Mouse (Mus musculus) gastrocnemius, postnatal 10 days (tissue): Measurements from ENCODE around the gene Ttll5. TPM values are rescaled to one million over a fixed set of nuclear protein-coding genes. Genes with fewer than 3 reads are reported as not detected.
A peak's percentile ranks its signal among the peaks of the same experiment; 100 is the strongest.

Experiments used
- DNase-seq: peaks from one replicate; pipeline ENCODE4 v3.0.0; 2021; ENCODE audit warnings: mixed read lengths
- total RNA-seq, 2 experiments: library from RNA; stranded (reverse); gene quantifications; 2 replicates each; pipeline ENCODE4 v1.2.3; 2021

Ttll5 gene
- total RNA-seq, 2 experiments from 2014 or later = 9.9 to 12.7 TPM

DNA sequence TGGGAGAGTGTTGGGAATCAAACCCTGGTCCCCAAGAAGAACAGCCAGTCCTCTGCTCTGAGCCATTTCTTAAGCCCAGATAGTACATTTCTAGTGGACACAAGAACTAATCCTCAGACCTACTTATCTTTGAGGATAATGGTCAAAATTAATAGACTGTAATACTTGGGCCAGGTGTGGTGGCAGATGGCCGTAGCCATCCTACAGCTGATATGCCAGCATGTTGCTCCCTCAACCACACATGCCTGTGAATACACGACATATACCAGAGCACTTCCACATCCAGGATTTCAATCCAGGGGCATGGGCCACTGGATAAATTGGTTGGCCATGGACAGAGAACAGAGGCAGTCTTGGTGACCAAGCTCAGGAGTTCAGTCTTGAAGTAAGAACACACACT lies 230.8 kb downstream of the Ttll5 start:
- no peak for DNase-seq

GRCm38 (mm10) chr12:86056976-86057375 lies 232.5 kb downstream of the Ttll5 start:
- DNase-seq = no peak

DNA sequence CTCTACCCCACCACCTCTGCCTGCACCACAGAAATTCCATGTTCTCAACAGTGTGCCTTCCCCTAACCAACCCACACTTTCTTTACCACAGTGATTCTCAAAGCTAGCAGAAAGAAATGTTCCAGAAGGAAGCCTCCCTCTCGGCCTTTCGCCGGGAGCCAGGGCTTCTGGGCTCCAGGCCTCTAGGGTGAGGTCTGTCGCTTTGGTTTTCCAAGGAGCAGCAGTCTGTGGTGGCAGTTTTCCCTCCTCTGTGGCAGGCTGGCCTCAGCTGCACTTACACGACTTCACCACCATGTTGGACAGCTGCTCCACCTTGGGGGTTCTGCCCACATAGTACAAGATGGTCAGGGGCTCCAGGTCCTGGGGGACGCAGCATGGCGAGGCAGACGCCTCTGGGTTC lies 233.1 kb downstream of the Ttll5 start:
- DNase-seq = no peak

DNA sequence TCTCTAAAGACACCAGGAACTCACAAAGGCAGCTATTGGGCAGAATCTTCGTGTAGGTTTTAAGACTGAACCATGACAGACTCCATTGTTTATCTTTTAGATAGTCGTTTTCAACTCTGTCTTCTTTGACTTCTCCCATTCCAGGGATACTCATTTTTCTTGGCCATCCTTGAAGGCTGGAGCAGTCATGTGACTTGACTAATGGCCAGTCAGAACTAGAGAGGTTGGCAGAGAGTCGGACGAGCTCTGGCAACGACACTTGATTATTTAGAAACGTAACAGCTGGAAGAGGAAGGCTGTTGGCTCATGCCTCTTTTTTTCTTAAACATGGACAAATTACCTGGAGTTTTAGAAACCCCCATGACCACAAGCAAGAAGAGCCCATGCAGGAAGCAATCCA lies 234.9 kb downstream of the Ttll5 start:
- no peak for DNase-seq

DNA sequence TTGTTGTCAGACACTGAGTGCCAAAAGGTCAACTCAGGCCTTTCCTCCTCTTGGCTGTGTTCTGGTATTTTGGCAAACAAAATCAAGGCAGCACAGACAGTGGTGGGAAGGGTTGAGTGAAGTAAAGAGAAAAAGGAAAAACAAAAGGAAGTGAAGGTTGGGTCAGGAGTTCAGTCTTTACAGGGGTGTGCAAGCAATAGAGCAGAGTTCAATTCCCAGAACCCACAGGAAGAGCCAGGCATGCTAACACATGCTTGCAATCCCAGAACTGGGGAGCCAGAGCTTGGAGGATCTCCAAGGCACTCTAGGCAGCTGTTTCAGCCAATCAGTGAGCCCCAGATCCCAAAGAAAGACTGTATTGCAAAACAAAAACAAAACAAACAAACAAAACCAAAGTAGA lies 240.3 kb downstream of the Ttll5 start:
- DNase-seq = no peak

DNA sequence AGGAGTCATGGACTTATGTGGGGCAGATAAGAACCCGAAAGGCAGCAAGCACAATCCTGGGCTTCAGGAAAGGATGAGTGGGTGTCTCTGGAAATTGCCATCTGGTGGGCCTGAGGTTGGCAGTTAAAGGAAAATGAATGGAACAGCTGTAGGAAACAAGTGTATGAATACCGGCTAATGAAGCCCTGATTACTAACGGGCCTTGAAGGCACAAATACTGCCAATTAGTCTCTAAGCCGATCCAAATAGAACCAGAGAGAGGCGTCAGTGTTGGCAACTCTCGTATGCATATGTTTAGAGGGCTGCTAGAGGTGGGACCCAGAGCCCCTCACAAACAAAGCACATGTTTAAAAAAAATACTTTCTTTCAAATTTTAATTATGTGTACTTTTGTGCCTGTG lies 247.0 kb downstream of the Ttll5 start:
- DNase-seq = no peak

DNA sequence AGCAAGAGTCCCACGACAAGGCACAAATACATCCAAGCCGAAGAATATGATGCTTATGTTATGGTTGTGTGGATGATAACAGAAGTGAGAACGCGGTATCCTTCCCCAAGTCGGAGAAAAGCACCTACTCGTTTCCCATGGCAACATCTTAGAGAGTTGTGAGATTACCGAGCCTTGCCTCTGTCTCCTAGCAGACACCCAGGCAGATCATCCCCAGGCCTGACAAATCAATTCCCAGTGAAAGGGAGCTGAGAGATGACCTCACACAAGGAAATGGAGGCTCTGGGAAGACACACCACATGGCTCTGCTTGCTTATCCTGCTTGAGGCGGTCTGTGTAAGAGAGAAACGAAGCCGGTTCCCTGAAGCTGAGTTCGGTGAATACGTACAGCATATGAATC lies 250.2 kb downstream of the Ttll5 start:
- DNase-seq = no peak

DNA sequence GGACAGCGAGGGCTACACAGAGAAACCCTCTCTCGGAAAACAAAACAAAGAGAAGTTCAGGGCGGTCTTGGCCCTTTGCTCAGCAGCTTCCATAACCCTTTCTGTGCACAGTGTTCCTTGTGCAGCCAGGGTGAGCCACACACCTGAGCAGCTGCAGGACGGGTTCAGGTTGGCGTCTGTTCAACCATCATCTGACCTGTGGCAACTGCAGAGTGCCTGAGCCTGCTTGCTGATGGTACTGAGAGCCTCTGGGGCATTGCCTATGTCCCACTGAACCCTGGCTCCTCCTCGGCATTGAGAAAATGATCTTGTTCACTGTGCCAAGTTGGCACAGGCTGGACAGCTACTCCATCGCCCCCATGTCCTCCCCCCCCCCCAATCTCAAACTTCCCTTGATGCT lies 250.9 kb downstream of the Ttll5 start:
- DNase-seq = no peak

DNA sequence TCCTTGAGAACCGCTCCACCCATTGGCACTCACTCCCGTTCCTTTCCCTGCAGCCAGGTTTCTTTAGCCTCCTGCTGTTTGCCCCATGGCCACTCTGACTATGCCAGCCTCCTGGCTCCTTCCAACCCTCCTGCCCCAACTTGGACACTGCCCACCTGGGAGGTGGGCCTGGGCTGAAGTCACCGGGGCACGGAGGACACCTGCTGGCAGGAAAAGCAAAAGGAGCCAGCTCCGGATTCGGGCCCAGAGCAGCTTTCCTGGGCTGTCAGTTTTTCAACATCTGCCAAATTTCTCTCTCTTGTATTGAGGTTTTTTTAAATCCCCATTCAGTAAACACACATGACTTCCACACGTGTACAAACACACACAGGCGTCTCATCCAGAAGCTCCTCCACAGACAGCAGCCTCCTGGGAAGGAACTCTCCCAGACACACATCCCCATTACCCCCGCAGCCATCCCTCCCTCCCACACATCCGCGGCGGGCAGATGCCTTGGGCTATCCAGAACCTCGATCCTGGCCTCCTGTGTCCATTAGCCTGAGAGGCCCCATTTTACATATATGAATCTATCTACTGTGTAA lies 252.0 kb downstream of the Ttll5 start:
- DNase-seq = peak; percentile 34

DNA sequence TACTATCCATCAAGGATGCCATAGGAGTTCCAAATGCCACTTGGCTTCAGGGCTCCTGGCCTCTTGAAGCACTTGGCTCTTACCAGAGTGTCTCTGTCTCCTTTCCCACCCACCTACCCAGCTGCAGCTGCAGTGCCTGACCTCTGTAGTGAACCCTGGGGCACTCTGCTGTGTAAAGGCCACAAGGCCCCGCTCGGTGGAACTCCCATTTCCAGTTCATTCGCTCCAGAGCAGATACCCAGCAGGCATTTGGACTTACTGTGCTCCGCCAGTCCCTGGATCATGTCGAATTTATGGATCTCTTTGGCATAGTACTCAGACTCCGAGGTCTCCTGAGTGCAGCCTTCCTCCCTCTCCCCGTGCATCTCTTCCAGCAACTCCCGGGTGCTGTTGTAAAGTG lies 252.9 kb downstream of the Ttll5 start:
- DNase-seq = peak; percentile 16

DNA sequence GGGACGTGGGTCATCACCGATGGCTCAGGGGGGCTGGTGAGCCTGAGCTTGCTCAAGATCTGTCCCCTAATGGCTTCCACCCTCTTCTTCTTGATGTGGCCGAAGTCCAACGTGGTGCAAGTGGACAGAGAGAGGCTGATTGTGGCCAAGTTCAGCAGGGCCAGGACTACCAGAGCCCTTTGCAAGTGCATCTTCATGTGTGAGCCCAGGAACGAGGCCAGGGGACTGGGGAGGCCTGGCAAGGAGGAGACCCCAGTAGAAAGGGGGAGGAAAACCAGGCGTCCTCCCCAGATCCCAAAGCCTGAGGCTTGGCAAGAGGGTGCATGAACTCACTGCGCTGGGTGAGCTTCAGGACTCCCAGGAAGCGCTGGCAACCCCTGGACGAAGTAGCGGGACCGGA lies 253.3 kb downstream of the Ttll5 start:
- peak; percentile 37 for DNase-seq

- DNase-seq = no peak
These were observed 253.7 kb downstream of the Ttll5 start for GRCm38 (mm10) chr12:86078176-86078552.

GRCm38 (mm10) chr12:86078553-86079201 lies 254.2 kb downstream of the Ttll5 start, which contains the start of gene Tgfb3:
Gene Tgfb3, minus strand, starts transcription at chr12:86079041.
- DNase-seq = peak; percentile 60

DNA sequence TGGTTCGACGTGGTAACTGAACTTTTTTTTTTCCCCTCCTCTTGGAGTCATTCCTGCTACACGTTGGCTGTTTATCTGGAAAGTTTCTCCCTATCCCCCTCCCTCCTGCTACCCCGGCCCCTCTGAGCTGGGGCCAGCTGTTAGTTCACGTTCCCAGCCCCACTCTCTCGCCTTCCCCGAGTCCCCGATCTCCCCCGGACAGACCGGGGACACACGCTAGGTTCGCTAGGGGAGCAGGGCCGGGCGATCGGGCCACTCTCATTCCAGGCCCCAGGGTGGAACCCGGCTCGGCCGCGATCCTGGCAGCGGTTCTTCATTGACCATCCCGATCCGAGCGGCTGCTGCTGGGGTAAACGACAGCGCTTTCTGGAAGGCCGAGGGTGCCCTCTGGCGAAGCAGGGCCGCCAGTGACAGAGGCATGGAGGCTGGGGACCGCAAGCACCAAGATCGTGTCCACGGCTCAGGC lies 254.8 kb downstream of the Ttll5 start:
- peak; percentile 94 for DNase-seq

DNA sequence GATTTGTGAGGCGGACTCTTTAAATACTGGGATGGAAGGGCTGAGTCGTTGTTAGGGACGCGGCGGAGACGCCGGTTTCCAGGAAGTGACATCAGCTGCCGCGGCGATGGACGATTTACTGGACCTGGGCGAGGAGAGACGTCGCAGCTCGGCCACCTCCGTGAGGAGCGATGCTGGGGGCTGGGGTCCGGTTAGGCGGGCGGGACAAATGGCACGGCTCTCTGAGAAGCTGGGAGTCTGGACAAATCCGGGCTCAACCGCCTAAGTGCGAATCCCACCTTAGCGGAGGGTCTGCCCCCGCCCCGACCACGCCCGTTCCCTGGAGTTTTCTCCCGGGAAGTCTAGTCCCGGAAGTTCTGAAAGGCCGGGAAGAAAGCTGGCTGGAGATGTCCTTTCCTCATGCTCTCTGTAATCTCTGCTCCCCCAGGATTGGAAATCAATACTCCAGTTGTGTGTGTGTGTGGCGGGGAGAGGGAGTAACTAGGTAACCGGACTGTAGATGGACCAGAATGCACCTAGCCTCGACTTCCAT lies 258.1 kb downstream of the Ttll5 start, which contains the start of gene Ift43:
Gene Ift43 (plus strand): TSS at position 61 of the 532 bp plus-strand sequence.
- peak; percentile 83 for DNase-seq

GRCm38 (mm10) chr12:86085873-86086272 lies 261.4 kb downstream of the Ttll5 start:
- DNase-seq = no peak

GRCm38 (mm10) chr12:86086550-86086949 lies 262.1 kb downstream of the Ttll5 start:
- no peak for DNase-seq

GRCm38 (mm10) chr12:86088042-86088441 lies 263.6 kb downstream of the Ttll5 start:
- peak; percentile 37 for DNase-seq

DNA sequence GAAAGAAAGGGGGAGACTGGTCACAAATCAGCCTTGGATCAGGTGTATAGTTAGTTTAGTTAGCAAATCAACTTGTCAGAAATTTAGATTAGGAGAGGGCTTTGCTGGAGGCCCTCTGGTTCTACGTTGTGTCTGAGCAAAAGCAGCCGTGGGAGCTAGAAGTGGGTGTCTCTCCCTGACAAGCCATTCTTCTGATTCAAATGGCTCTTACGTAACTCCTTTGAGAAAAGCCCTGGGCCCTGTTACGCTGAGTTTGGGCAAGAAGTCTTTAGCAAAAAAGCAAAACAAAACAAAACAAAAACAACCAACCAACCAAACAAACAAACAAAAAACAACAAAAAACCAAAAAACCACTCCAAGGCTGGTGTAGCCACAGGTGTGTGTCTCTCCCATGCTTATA lies 266.3 kb downstream of the Ttll5 start:
- no peak for DNase-seq

GRCm38 (mm10) chr12:86091601-86092132 lies 267.2 kb downstream of the Ttll5 start:
- DNase-seq = peak; percentile 31

DNA sequence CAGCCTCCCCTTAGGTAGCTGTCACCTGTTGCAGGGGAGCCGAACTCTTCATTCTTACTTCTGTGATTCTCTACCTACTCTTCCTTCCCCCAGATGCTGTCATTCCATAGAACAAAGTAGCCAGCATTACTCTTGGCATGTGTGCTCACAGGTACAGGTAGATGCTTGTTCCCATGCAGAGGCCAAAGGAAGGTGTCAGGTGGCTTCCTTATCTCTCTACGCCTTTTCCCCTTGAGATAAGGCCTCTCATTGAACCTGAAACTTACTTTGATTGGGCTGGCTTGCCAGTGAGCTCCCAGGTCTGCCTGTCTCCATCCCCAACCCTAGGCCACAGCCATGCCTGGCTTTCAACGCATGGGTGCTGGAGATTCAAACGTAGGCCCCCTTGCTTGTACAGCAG lies 269.6 kb downstream of the Ttll5 start:
- DNase-seq = no peak

GRCm38 (mm10) chr12:86095806-86096205 lies 271.3 kb downstream of the Ttll5 start:
- DNase-seq = no peak

DNA sequence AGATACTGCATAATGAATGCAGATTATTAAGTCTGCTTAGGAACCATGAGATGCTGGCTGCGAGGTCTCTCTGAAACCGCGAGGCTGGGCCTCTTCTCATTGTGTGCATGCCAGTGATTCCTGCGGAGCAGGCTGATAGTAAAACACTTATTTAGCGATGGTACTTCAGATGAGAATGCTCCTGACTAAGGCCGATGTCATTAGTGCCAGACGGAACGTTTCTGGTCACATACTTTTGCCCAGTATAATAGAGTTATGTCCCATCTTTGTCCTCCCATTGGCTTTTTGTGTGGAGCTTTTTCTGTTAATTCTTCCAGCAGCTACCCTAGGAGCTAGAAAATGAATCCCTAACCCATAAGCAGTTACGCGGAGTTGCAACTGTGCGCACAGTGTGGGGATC lies 273.3 kb downstream of the Ttll5 start:
- DNase-seq = no peak

GRCm38 (mm10) chr12:86100711-86101110 lies 276.3 kb downstream of the Ttll5 start:
- DNase-seq = no peak
